Mouse (Mus musculus): ENCODE measurements around the gene Set. TPM values are rescaled to one million over a fixed set of nuclear protein-coding genes. Genes with fewer than 3 reads are reported as not detected.
A peak's percentile ranks its signal among the peaks of the same experiment; 100 is the strongest.

Gene Set
- polyA plus RNA-seq, 1 experiment from 2014 or later: 393 TPM

DNA sequence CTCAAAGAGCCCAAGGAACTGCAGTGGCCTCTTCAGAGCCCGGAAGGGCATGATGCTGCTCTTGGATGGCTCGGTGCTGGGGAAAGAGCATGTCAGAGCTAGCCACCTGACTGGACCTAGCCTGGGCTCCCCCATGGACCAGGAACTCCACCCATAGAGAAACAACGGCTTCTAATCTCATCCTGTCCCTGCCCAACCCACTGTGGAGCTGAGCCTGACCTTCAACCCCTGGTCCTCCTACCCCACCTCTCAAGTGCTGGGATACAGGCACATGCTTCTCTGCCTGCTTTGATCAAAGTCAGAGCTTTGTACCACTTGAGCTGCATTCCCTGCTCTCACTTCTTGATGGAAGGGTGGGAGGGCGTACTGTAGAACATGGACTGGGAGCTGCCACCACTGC lies 51.1 kb downstream of the Set start:
- Histone ChIP-seq H3K27ac (ENCODE audit: low read depth, low read length) (no peak overlapping the region), H3K9me3 (replicated peaks; ENCODE audit: control insufficient read depth, low read length) (no peaks in the 10 kb centered on the region), H3K27me3 (replicated peaks; ENCODE audit: control insufficient read depth, insufficient read depth, low read length) (no peaks in the 10 kb centered on the region), H3K9ac (ENCODE audit: low read length) (no peak overlapping the region), H3K4me1 (ENCODE audit: control insufficient read depth, insufficient read depth, low read length) (no peaks in the 10 kb centered on the region), H3K4me3 (ENCODE audit: low read depth, low read length) (no peak overlapping the region), H3K4me2 (ENCODE audit: low read length) (no peak overlapping the region), H3K36me3 (ENCODE audit: control insufficient read depth, insufficient read depth, low read length) (peaks cover 89% of the 10 kb centered on the region)
- ATAC-seq: no peak
- WGBS: 93% methylated on average over 4 of the region's 4 CpGs
- no peak for DNase-seq (ENCODE audit: low spot score)

DNA sequence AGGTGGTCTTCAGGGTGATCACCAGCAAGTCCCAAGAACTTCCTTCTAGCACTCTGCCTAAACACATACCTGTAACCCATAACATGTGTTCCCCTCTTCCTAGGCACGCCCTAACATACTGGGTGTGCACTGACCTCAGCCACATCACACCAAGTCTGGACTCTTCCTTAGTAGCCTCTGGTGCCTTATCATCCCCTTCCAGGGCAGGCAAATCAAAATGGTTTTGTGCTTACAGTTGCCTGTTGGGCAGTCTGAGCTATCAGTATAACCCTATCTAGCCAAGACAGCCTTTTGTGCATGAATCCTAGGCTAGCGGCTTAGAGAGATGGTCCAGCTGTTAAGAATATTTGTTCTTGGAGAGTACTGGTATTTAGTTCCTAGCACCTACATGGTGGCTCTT lies 54.3 kb downstream of the Set start:
- H3K36me3 ChIP-seq (ENCODE audit: control insufficient read depth, insufficient read depth, low read length): peaks cover 64% of the 10 kb centered on the region
- no peak overlapping the region for H3K27ac ChIP-seq (ENCODE audit: low read depth, low read length)
- H3K4me1 ChIP-seq (ENCODE audit: control insufficient read depth, insufficient read depth, low read length): no peaks in the 10 kb centered on the region
- H3K27me3 ChIP-seq (replicated peaks; ENCODE audit: control insufficient read depth, insufficient read depth, low read length): no peaks in the 10 kb centered on the region
- no peak overlapping the region for H3K4me3 ChIP-seq (ENCODE audit: low read depth, low read length)
- no peak overlapping the region for H3K9ac ChIP-seq (ENCODE audit: low read length)
- no peak for DNase-seq (ENCODE audit: low spot score)
- 95% methylated on average over 2 of the region's 2 CpGs for WGBS
- ATAC-seq: no peak
- H3K9me3 ChIP-seq (replicated peaks; ENCODE audit: control insufficient read depth, low read length): no peaks in the 10 kb centered on the region
- H3K4me2 ChIP-seq (ENCODE audit: low read length): no peak overlapping the region

DNA sequence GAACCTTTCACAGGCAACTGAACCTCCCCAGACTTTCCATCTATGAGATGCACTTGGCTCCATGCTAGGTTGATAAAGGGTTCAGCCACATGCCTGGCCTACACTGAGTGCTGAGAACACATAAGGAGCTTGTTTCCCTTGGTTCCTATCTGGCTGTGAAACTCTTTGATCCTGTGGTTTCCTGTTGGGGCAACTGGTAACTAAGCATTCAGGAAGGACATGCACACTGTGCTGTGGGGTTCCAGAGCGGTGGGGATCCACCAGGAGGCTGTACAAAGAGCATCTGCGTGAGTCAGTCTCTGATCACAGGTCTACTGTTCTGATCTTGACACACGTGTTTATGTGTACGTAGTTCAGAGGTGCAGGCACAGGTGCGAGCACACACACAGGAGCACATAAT lies 55.4 kb downstream of the Set start:
- DNase-seq (ENCODE audit: low spot score): no peak
- Histone ChIP-seq H3K4me2 (ENCODE audit: low read length) (no peak overlapping the region), H3K4me1 (ENCODE audit: control insufficient read depth, insufficient read depth, low read length) (no peaks in the 10 kb centered on the region), H3K27ac (ENCODE audit: low read depth, low read length) (no peak overlapping the region), H3K9ac (ENCODE audit: low read length) (no peak overlapping the region), H3K36me3 (ENCODE audit: control insufficient read depth, insufficient read depth, low read length) (peaks cover 54% of the 10 kb centered on the region), H3K9me3 (replicated peaks; ENCODE audit: control insufficient read depth, low read length) (no peaks in the 10 kb centered on the region), H3K4me3 (ENCODE audit: low read depth, low read length) (no peak overlapping the region), H3K27me3 (replicated peaks; ENCODE audit: control insufficient read depth, insufficient read depth, low read length) (no peaks in the 10 kb centered on the region)
- WGBS: 92% methylated on average over 5 of the region's 5 CpGs
- no peak for ATAC-seq

DNA sequence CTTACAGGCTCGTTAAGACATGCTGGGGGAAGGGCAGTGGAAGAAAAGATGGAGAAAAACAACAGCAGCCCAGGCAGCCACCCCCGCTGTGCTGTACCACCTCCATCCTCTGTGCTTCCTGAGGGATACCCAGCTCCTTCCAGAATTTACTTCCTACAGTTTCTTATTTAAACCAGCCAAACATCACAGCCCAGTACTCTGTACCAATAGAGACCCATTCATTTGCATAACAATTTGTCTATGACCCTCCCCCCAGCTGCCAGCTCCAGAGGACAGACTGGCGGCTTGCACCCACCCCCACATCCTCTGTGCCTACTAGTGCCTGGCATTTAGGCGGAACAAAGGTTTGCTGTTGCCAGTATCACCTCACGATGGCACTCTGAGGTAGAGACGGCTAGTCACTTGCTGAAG lies 62.5 kb downstream of the Set start:
- H3K4me3 ChIP-seq (ENCODE audit: low read depth, low read length): no peak overlapping the region
- H3K4me1 ChIP-seq (ENCODE audit: control insufficient read depth, insufficient read depth, low read length): peaks cover 21% of the 10 kb centered on the region
- H3K36me3 ChIP-seq (ENCODE audit: control insufficient read depth, insufficient read depth, low read length): no peaks in the 10 kb centered on the region; the same call in 1 of the 2 replicates
- ATAC-seq (peak; percentile 70), DNase-seq (ENCODE audit: low spot score) (peak; percentile 78)
- H3K27me3 ChIP-seq (replicated peaks; ENCODE audit: control insufficient read depth, insufficient read depth, low read length): no peaks in the 10 kb centered on the region
- 7% methylated on average over 6 of the region's 6 CpGs for WGBS
- 0 out of 2 replicates have a peak overlapping the region, but pooled peaks have one; percentile 14 for H3K9ac ChIP-seq (ENCODE audit: low read length)
- peak overlapping the region; percentile 72 for H3K27ac ChIP-seq (ENCODE audit: low read depth, low read length)
- H3K9me3 ChIP-seq (replicated peaks; ENCODE audit: control insufficient read depth, low read length): no peaks in the 10 kb centered on the region
- peak overlapping the region; percentile 18 for H3K4me2 ChIP-seq (ENCODE audit: low read length)

DNA sequence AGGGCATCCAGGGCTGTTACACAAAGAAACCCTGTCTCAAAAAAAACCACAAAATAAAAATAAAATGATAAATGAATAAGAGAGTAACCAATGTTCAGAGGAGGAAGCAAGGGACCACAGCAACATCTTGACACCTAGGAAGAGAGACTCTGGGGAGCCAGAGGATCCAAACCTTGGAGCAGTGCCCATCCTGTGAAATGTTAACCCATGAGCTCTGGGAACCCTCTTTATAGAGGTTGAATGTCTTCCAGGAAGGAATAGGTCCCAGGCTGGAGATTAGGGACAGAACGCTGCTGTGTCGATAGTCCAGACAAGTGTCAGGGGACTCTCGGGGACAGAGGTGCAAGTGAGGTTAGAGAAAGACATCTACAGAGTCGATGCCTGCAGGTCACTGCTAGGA lies 63.1 kb downstream of the Set start:
- Histone ChIP-seq H3K36me3 (ENCODE audit: control insufficient read depth, insufficient read depth, low read length) (no peaks in the 10 kb centered on the region; the same call in 1 of the 2 replicates), H3K4me3 (ENCODE audit: low read depth, low read length) (no peak overlapping the region), H3K27me3 (replicated peaks; ENCODE audit: control insufficient read depth, insufficient read depth, low read length) (no peaks in the 10 kb centered on the region), H3K27ac (ENCODE audit: low read depth, low read length) (peak overlapping the region; percentile 72; the same call in 1 of the 2 replicates), H3K9me3 (replicated peaks; ENCODE audit: control insufficient read depth, low read length) (no peaks in the 10 kb centered on the region), H3K4me2 (ENCODE audit: low read length) (no peak overlapping the region), H3K9ac (ENCODE audit: low read length) (no peak overlapping the region), H3K4me1 (ENCODE audit: control insufficient read depth, insufficient read depth, low read length) (peaks cover 21% of the 10 kb centered on the region)
- ATAC-seq: no peak
- DNase-seq (ENCODE audit: low spot score): no peak
- WGBS: 76% methylated on average over 4 of the region's 4 CpGs

Other genes with a start within 250 kb of the Set start
- gene Urm1, start 237.3 kb upstream of the Set start, polyA plus RNA-seq (2014; fragmentation: Nextera tagmentation; extraction: Ambion mirVana): 20.7 and 21.0 TPM in 2 replicates
- gene Cercam, start 188.2 kb upstream of the Set start, polyA plus RNA-seq (2014; fragmentation: Nextera tagmentation; extraction: Ambion mirVana): 3.1 and 3.9 TPM in 2 replicates
- gene Odf2, start 168.2 kb upstream of the Set start, polyA plus RNA-seq (2014; fragmentation: Nextera tagmentation; extraction: Ambion mirVana): 36.4 and 43.6 TPM in 2 replicates
- 54.0 and 63.3 TPM in 2 replicates for gene Gle1, start 122.0 kb upstream of the Set start, polyA plus RNA-seq (2014; fragmentation: Nextera tagmentation; extraction: Ambion mirVana)
- gene Sptan1, start 91.8 kb upstream of the Set start, polyA plus RNA-seq (2014; fragmentation: Nextera tagmentation; extraction: Ambion mirVana): 310 and 312 TPM in 2 replicates
- 51.4 and 63.1 TPM in 2 replicates for gene Wdr34, start 8.5 kb upstream of the Set start, polyA plus RNA-seq (2014; fragmentation: Nextera tagmentation; extraction: Ambion mirVana)
- 2.2 and 2.5 TPM in 2 replicates for gene Pkn3, start 20.3 kb downstream of the Set start, polyA plus RNA-seq (2014; fragmentation: Nextera tagmentation; extraction: Ambion mirVana)
- gene Zdhhc12, start 36.3 kb downstream of the Set start, polyA plus RNA-seq (2014; fragmentation: Nextera tagmentation; extraction: Ambion mirVana): 21.6 and 24.1 TPM in 2 replicates
- gene Zer1, start 67.2 kb downstream of the Set start, polyA plus RNA-seq (2014; fragmentation: Nextera tagmentation; extraction: Ambion mirVana): 8.4 and 8.9 TPM in 2 replicates
- 16.4 and 17.0 TPM in 2 replicates for gene Tbc1d13, start 76.4 kb downstream of the Set start, polyA plus RNA-seq (2014; fragmentation: Nextera tagmentation; extraction: Ambion mirVana)
- 12.8 and 17.4 TPM in 2 replicates for gene Endog, start 114.1 kb downstream of the Set start, polyA plus RNA-seq (2014; fragmentation: Nextera tagmentation; extraction: Ambion mirVana)
- 59.6 and 60.7 TPM in 2 replicates for gene Spout1, start 121.1 kb downstream of the Set start, polyA plus RNA-seq (2014; fragmentation: Nextera tagmentation; extraction: Ambion mirVana)
- 16.5 and 17.7 TPM in 2 replicates for gene Kyat1, start 148.5 kb downstream of the Set start, polyA plus RNA-seq (2014; fragmentation: Nextera tagmentation; extraction: Ambion mirVana)
- 61.8 and 66.8 TPM in 2 replicates for gene Lrrc8a, start 180.3 kb downstream of the Set start, polyA plus RNA-seq (2014; fragmentation: Nextera tagmentation; extraction: Ambion mirVana)
- 0.34 and 0.56 TPM in 2 replicates for gene Gm28035, start 183.2 kb downstream of the Set start, polyA plus RNA-seq (2014; fragmentation: Nextera tagmentation; extraction: Ambion mirVana)
- gene Phyhd1, start 208.8 kb downstream of the Set start, polyA plus RNA-seq (2014; fragmentation: Nextera tagmentation; extraction: Ambion mirVana): 6.3 and 6.6 TPM in 2 replicates
- gene Gm28038, start 223.7 kb downstream of the Set start, polyA plus RNA-seq (2014; fragmentation: Nextera tagmentation; extraction: Ambion mirVana): not detected in 2 replicates
- gene Dolk, start 229.0 kb downstream of the Set start, polyA plus RNA-seq (2014; fragmentation: Nextera tagmentation; extraction: Ambion mirVana): 30.2 and 35.4 TPM in 2 replicates
- gene Nup188, start 229.0 kb downstream of the Set start, polyA plus RNA-seq (2014; fragmentation: Nextera tagmentation; extraction: Ambion mirVana): 25.6 and 30.3 TPM in 2 replicates

All from forebrain, embryonic 14.5 days (tissue).